Mouse (Mus musculus): Measurements from ENCODE around the gene Ankar. TPM values are rescaled to one million over a fixed set of nuclear protein-coding genes. Genes with fewer than 3 reads are reported as not detected.

The Ankar gene
- total RNA-seq (2022), result not detected

- no peak for DNase-seq (ENCODE audit: low spot score in 2 of 2)
These were observed at the start of gene Ankar for GRCm38 (mm10) chr1:72700479-72700878. Ankar (minus strand) TSS chr1:72700579.

- peak; percentile 23 to 70 for DNase-seq (ENCODE audit: low spot score in 2 of 2)
These were observed 46.0 kb upstream of the Ankar start for GRCm38 (mm10) chr1:72746382-72746781.

DNA sequence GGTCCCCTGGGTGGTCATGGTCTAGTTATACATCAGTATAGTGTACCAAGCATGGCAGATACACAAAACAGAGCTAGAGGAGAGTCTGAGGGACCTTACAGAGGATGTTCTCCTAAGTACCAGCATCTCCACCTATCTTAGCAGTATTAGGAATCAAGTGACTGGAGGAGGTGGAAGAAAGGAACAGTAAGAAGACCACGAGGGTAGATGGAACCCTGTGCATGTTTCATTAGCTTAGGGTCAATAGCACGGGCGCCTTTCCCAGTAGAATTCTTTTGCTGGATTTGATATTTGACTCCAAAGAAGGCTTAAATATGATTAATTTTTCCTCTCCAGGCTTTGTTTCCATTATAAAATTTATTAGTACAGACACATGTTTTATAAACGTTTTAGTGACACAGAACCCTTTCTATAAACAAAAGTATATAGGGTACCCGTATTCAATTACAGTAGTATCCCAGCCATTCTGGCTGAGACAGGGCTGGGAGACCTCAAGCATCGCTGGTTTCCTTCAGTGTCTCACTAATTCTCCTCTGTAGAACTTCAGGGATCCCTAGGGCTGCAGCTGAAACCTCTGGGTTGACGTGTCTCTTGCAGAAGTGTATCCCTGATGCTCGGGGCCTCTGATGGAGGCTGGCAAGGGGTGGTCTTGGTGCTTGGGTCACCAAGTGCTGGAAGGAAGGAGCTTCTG lies 44.6 kb upstream of the Ankar start:
- no peak for DNase-seq (ENCODE audit: low spot score in 2 of 2)

- no peak for DNase-seq (ENCODE audit: low spot score in 2 of 2)
These were observed 41.0 kb upstream of the Ankar start for GRCm38 (mm10) chr1:72741406-72741805.

GRCm38 (mm10) chr1:72739681-72740063 lies 39.3 kb upstream of the Ankar start:
- DNase-seq (ENCODE audit: low spot score in 2 of 2), result peak in 1 of 2 experiments; percentile 44

DNA sequence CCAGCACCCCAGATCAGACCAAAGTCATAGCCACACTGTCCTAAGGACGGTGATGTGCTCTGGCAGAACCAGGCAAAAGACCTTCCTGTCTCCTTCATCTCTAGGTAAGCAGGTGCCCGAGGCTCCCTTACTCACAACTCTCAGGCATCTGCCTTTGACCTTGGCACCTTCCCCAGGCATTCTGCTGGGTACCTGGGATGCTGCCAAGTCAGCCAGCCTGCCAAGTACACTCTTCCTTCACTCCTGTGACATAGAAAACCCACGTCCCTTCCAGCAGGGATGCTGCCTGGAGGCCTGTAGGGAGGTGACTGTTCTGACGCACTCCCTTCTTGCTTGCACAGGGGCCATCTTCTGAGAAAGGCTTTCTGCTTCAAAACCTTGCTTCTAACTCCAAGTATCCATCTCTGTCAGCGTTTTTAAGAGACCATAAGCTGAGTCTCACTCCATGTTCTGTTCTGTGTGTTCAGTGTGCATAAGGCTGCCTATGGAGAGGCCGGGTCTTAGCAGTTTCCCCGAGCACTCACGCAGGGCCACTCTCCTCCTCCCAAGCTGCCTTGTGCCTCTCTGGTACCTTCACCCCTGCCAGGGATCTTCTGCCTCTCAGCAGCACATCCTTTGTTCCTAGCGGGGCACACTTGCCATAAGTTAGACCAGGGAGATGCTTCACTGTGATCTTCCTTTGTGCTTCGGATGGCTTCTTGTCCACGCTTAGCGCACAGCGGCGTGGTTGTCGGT lies 38.7 kb upstream of the Ankar start:
- no peak for DNase-seq (ENCODE audit: low spot score in 2 of 2)

DNA sequence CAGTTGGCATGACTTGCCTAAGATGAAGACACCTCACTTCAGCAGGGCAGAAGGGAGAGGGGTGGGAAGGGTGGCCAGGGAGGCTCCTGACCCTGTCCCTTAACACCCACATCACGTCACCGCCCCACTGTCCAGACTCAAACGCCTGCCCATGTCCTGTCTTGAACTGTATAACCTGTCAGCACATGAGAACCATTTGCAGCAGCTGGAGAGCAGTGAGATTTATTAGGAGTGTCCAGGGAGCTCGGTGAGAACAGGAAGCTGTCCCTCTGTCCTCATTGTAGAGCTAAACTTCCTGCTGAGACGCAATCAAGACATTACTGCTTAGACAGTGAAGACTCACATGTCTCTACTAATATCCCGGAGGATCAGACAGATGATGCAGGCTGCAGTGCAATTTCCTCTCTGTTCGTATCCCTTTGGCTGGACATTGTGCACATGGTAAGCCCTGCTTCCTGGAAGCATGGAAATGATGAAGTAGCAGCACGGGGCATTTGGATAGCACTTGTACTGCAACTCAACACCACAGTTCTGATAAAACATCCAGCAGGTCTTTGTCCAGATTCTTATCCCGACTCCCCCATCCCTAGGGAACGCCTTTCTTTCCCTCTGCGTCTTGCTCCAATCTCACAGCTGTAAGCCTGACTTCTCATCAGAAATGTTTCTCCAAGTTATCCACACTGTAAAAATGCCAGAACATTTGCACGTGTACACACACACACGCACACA lies 36.2 kb upstream of the Ankar start:
- DNase-seq (ENCODE audit: low spot score in 2 of 2), result no peak

DNA sequence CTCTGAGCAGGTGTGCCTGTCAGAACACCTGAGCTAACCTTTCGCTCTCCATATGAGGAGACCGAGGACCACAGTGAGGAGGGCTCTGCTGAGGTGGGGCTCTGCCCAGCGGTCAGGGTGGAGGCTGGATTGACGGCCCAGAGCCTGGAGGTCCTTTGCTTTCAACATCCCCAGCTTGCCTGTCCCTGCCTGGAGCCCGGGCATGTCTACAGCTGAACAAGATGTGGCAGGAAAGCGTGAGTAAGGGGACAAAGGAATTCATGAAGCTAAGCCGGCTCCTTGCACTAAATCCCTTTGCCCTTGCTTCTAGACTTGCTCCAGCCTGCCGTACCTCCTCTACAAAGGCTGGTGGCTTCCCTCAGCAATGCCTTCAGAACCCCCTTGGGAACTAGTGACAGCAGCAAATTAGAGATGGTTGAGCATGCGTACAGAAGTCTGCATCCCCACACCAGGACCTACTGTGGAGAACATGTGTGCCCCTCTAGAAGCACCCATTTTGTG lies 32.9 kb upstream of the Ankar start:
- no peak for DNase-seq (ENCODE audit: low spot score in 2 of 2)

- no peak for DNase-seq (ENCODE audit: low spot score in 2 of 2)
These were observed 29.7 kb upstream of the Ankar start for GRCm38 (mm10) chr1:72730126-72730525.

DNA sequence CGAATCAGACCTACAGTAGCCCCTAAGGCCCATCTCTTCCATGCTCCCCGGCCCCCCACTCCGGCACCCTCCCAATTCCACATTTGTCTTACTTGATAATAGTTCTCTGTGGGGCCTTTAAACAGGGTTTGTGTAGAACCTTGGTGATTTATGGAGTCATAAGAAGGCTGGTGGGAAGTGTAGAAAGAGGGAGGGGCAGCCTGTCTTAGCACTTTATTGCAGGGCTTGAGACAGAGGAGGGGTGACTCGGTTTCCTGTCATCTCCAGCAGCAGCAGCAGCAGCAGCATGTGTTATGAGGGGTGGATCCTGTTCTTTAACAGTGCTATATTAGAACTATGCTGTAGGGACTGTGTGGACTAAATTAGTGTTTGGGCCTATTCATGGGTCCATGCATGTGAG lies 28.4 kb upstream of the Ankar start:
- no peak for DNase-seq (ENCODE audit: low spot score in 2 of 2)

GRCm38 (mm10) chr1:72725941-72726340 lies 25.6 kb upstream of the Ankar start:
- DNase-seq (ENCODE audit: low spot score in 2 of 2), result no peak

GRCm38 (mm10) chr1:72724354-72724753 lies 24.0 kb upstream of the Ankar start:
- DNase-seq (ENCODE audit: low spot score in 2 of 2), result no peak

DNA sequence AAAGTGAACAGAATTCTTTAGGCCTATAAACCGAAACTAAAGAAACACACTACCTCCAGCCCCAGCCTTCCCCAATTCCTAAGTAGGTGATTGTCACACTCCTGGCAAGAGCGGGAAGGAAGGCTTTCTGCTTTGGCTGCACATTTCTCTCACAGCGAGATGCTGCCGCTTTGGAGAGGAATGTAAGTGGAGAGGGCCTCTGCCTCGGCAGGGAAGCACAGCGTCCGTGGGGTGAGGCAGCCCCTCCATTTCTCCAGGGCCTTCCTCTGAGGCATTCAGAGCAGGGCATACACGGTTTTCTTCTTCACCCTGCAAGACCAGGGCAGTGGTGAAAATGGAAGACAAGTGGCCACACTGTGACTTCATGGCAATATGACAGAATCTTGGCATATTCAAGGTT lies 22.3 kb upstream of the Ankar start:
- no peak for DNase-seq (ENCODE audit: low spot score in 2 of 2)

DNA sequence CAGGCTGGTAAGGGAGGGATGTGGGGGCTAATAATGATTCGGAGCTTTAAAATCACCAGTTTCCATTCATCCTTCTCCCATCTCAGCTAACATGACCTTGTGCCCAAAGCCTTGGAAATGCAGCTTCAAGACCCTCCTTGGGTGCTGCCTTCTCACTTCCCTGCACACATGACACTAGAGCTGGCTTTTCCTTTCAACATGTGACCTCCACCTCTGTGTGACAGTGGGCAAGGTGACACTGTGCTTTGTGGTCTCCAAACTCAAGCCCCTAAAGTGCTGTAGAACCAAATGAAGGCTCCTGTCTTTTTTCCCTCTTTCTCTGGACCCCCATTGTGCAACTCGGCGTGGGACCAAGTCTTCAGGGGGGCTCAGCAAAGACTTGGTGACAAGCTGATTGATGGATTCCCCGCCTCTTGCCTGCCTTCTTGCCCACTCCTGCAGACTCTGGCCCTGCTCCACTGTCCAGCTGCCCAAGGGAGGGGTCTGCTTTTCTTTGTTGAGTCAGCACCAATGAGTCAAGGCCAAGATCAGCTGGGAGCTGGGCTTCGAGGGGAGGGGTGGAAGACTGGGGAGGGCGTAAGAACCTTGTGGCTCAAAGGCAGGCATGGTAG lies 19.8 kb upstream of the Ankar start:
- DNase-seq (ENCODE audit: low spot score in 2 of 2), result no peak

DNA sequence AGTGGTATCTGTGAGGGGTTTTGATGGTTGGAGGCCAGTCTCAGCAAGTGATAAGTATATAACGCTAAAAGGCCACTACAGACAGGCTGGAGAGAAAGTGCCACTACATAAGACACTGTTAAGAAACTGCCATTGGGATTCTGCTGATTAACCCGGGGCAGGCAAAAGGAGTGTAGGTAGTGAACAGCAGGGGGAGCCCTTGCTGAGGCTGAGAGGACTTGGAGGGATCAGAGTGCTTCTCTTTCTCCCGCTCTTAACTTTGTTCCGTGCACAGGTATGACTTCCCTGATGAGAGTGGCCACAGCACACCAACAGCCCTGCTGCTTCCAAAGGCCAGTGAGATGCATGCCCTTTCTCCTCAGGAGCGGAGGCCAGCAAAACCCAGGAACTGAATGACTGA lies 18.5 kb upstream of the Ankar start:
- DNase-seq (ENCODE audit: low spot score in 2 of 2), result no peak

GRCm38 (mm10) chr1:72717540-72717939 lies 17.2 kb upstream of the Ankar start:
- no peak for DNase-seq (ENCODE audit: low spot score in 2 of 2)

- peak in 1 of 2 experiments; percentile 37 for DNase-seq (ENCODE audit: low spot score in 2 of 2)
These were observed 16.5 kb upstream of the Ankar start for GRCm38 (mm10) chr1:72716926-72717325.

DNA sequence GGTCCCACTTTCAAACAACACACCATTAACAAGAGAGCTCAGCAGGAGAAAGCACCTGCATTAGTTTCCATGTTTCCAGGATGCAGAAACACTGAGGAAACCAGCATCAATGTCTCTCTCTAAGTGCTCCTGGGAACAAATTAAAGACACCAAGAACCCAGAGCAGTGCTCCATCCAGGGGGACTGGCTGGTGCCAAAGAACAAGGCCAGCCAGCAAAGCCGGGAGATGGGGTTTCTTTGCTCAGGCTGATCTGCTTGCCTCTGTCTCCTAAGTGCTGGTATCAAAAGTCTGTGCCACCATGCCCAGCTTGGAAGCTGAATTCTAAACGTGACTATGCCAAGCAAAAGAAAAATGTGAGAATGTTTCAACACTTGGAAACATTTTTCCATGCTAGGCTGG lies 16.0 kb upstream of the Ankar start:
- DNase-seq (ENCODE audit: low spot score in 2 of 2), result no peak

DNA sequence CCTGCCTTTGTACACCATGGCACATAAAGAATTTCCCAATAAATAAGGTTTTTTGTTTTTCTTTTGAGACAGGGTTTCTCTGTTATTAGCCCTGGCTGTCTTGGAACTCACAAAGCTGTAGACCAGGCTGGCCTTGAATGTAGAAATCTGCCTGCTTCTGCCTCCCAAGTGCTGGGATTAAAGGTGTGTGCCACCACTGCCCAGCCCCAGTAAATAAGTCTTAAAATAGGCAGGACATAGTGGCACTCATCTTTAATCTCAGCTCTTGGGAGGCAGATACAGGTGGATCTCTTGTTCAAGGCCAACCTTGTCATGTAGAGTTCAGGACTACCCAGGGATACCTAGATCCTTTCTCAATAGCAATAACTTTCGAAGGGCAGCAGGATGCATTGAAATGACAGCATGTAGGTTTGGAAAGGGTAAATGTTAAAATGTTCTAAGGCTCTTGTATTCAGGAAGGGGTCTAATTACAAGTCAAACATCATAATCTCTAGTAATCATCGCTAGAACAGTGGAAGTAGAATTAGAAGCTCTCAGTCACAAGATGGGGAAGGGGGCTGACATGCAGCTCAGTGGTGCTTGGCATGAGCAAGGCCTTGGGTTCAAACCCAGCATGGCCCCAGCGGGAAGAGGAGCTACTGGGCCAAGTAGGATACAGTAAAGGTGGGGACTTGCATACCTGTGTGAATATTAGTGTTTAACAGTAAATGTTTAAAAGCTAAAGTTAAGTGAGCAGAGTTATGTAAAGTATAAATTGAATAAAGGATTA lies 15.4 kb upstream of the Ankar start:
- no peak for DNase-seq (ENCODE audit: low spot score in 2 of 2)

- no peak for DNase-seq (ENCODE audit: low spot score in 2 of 2)
These were observed 14.7 kb upstream of the Ankar start for GRCm38 (mm10) chr1:72715065-72715464.

GRCm38 (mm10) chr1:72714547-72714946 lies 14.2 kb upstream of the Ankar start:
- no peak for DNase-seq (ENCODE audit: low spot score in 2 of 2)
